Comparison of ENCODE assay signal across 12 mouse cellular contexts in genomic region chr6:134802641-134803043, GRCm38 (mm10). TPM values are rescaled to one million over a fixed set of nuclear protein-coding genes. Genes with fewer than 3 reads are reported as not detected.
A peak's percentile ranks its signal among the peaks of the same experiment; 100 is the strongest.
DNase-seq lines count a peak whose midpoint lies in the region; ATAC-seq and TF ChIP-seq lines count a peak whose summit lies in the region.
"Had no signal": no experiment of that assay in that cellular context is flagged by ENCODE, and none has a peak within 500 bp of the region (broad histone marks: within the 10 kb centered on the region; RNA-seq: fewer than 3 reads in every experiment).

No protein-coding gene starts in this region.

- peak; percentile 46; the same call in 1 of the 2 replicates for TF ChIP-seq EP300 in CH12.LX (IDR thresholded peaks at IDR 0.05; ENCODE audit: low read length)

- ATAC-seq in hindbrain, embryonic 11.5 days (ENCODE audit: low FRiP score) = no peak

- H3K4me1 ChIP-seq in CH12.LX (ENCODE audit: control insufficient read depth in 1 of 2, insufficient read depth in 2 of 2) = peaks cover 12 to 67% of the 10 kb centered on the region in 2 experiments
- H3K4me1 ChIP-seq in forebrain, embryonic 10.5 days = peaks cover 13% of the 10 kb centered on the region
- H3K4me1 ChIP-seq in hindbrain, embryonic 11.5 days (replicated peaks; ENCODE audit: control insufficient read depth, insufficient read depth, low read length) = no peaks in the 10 kb centered on the region
- H3K4me1 ChIP-seq: neural tube, embryonic 13.5 days had no signal

- TF ChIP-seq POLR2A in CH12.LX (IDR thresholded peaks at IDR 0.05; ENCODE audit: low read depth, low read length) = no peak

- H3K9me3 ChIP-seq in CH12.LX (replicated peaks; ENCODE audit: low read length) = no peaks in the 10 kb centered on the region
- no peaks in the 10 kb centered on the region for H3K9me3 ChIP-seq in forebrain, embryonic 10.5 days
- no peaks in the 10 kb centered on the region for H3K9me3 ChIP-seq in hindbrain, embryonic 11.5 days (ENCODE audit: control insufficient read depth, low read length)
- H3K9me3 ChIP-seq: megakaryocyte, embryonic 14.5 days; neural tube, embryonic 13.5 days had no signal

- no peaks in the 10 kb centered on the region for H3K79me2 ChIP-seq in CH12.LX (replicated peaks; ENCODE audit: control insufficient read depth, extremely low read depth, insufficient read depth, poor library complexity, severe bottlenecking)

- peak; percentile 32 for DNase-seq in adrenal gland, postnatal 10 days
- no peak for DNase-seq in adrenal gland, postnatal 36 days
- DNase-seq in CH12.LX (ENCODE audit: extremely low read depth) = peak; percentile 79
- DNase-seq in kidney, adult 9 months = peak; percentile 54
- DNase-seq in lung, postnatal 25 days (ENCODE audit: low spot score) = peak; percentile 94
- DNase-seq in right cerebral cortex, postnatal 4 days = no peak
- DNase-seq in forebrain, embryonic 10.5 days (ENCODE audit: extremely low spot score, low spot score) = no peak
- DNase-seq in hindbrain, embryonic 11.5 days (ENCODE audit: low spot score) = no peak
- DNase-seq: heart, postnatal 36 days; layer of hippocampus, adult 9-11 months had no signal

- WGBS in forebrain, embryonic 10.5 days = 84% methylated on average over 9 of the region's 9 CpGs
- 80% methylated on average over 9 of the region's 9 CpGs for WGBS in hindbrain, embryonic 11.5 days

- dilution Hi-C loops in CH12.LX (cut with MboI; ENCODE audit: extremely low pct_ligation_motif_present, extremely low pct_unique_long_range_greater_than_20kb, low sequenced_read_pairs) = no loop called here

- in situ Hi-C loops in CH12.LX (cut with MboI; ENCODE audit: low pct_ligation_motif_present, low pct_unique_long_range_greater_than_20kb, low sequenced_read_pairs) = no loop called here

- no peaks in the 10 kb centered on the region for H3K27me3 ChIP-seq in CH12.LX (replicated peaks)
- H3K27me3 ChIP-seq in forebrain, embryonic 10.5 days (ENCODE audit: poor library complexity, severe bottlenecking) = no peaks in the 10 kb centered on the region
- no peaks in the 10 kb centered on the region for H3K27me3 ChIP-seq in hindbrain, embryonic 11.5 days (ENCODE audit: control insufficient read depth, insufficient read depth, low read length)
- H3K27me3 ChIP-seq: neural tube, embryonic 13.5 days had no signal

- no peak for TF ChIP-seq CTCF in CH12.LX (conservative IDR thresholded peaks at IDR 0.05 in 1 of 2, IDR thresholded peaks at IDR 0.05 in 1 of 2; ENCODE audit: low read depth in 2 of 2, low read length in 2 of 2)

- no peaks in the 10 kb centered on the region for H3K36me3 ChIP-seq in CH12.LX (replicated peaks in 1 of 2; ENCODE audit: control insufficient read depth in 1 of 2, insufficient read depth in 1 of 2, low read length in 1 of 2)
- no peaks in the 10 kb centered on the region for H3K36me3 ChIP-seq in forebrain, embryonic 10.5 days (replicated peaks)
- no peaks in the 10 kb centered on the region for H3K36me3 ChIP-seq in hindbrain, embryonic 11.5 days (ENCODE audit: control insufficient read depth, insufficient read depth, low read length)
- H3K36me3 ChIP-seq: neural tube, embryonic 13.5 days had no signal

- H3K27ac ChIP-seq in CH12.LX (ENCODE audit: insufficient read depth, low read depth) = peak overlapping the region; percentile 52
- no peak overlapping the region for H3K27ac ChIP-seq in forebrain, embryonic 10.5 days
- H3K27ac ChIP-seq in hindbrain, embryonic 11.5 days (ENCODE audit: low read depth, low read length) = no peak overlapping the region
- H3K27ac ChIP-seq: neural tube, embryonic 13.5 days had no signal

- no peak overlapping the region for H3K4me3 ChIP-seq in CH12.LX (replicated peaks in 1 of 3; ENCODE audit: low read depth in 2 of 3, low read length in 2 of 3, poor library complexity in 1 of 3)
- no peak overlapping the region for H3K4me3 ChIP-seq in forebrain, embryonic 10.5 days
- no peak overlapping the region for H3K4me3 ChIP-seq in hindbrain, embryonic 11.5 days (ENCODE audit: low read depth, low read length)
- H3K4me3 ChIP-seq: megakaryocyte, embryonic 14.5 days; neural tube, embryonic 13.5 days had no signal

- peak overlapping the region; percentile 86 for H3K4me2 ChIP-seq in CH12.LX (ENCODE audit: insufficient read depth, low read depth, poor library complexity, severe bottlenecking)
- no peak overlapping the region for H3K4me2 ChIP-seq in hindbrain, embryonic 11.5 days (replicated peaks; ENCODE audit: low read depth, low read length)
- H3K4me2 ChIP-seq: neural tube, embryonic 13.5 days had no signal

- no peak for TF ChIP-seq RAD21 in CH12.LX (IDR thresholded peaks at IDR 0.05; ENCODE audit: low read depth, low read length)

- H3K9ac ChIP-seq in CH12.LX (ENCODE audit: insufficient read depth, low read depth) = no peak overlapping the region
- H3K9ac ChIP-seq in hindbrain, embryonic 11.5 days (ENCODE audit: low read depth, low read length) = no peak overlapping the region
- H3K9ac ChIP-seq: neural tube, embryonic 13.5 days had no signal

TF ChIP-seq in CH12.LX, 34 proteins besides CTCF, POLR2A, EP300 and RAD21 (continues in another document):
- 0 out of 2 replicates have a peak, but pooled peaks have one; percentile 19 for TF ChIP-seq MAX (IDR thresholded peaks at IDR 0.05; ENCODE audit: low read length)
- TF ChIP-seq HCFC1 (IDR thresholded peaks at IDR 0.05; ENCODE audit: low read depth, low read length) = no peak
- no peak for TF ChIP-seq USF1 (IDR thresholded peaks at IDR 0.05; ENCODE audit: low read depth, low read length)
- TF ChIP-seq TCF12 (IDR thresholded peaks at IDR 0.05; ENCODE audit: low read depth, low read length) = peak; percentile 29; the same call in 1 of the 2 replicates
- no peak for TF ChIP-seq ZNF384 (IDR thresholded peaks at IDR 0.05; ENCODE audit: low read depth, low read length)
- TF ChIP-seq JUN (IDR thresholded peaks at IDR 0.05; ENCODE audit: insufficient read depth, low read depth, low read length) = peak; percentile 16; the same call in 1 of the 2 replicates
- no peak for TF ChIP-seq POLR2AphosphoS2 (IDR thresholded peaks at IDR 0.05; ENCODE audit: low read depth, low read length)
- TF ChIP-seq SIN3A (IDR thresholded peaks at IDR 0.05; ENCODE audit: low read length) = peak; percentile 36; the same call in 1 of the 2 replicates
- TF ChIP-seq ZC3H11A (IDR thresholded peaks at IDR 0.05; ENCODE audit: low read depth, low read length) = no peak
- no peak for TF ChIP-seq JUND (conservative IDR thresholded peaks at IDR 0.05; ENCODE audit: low read depth, low read length)
- 0 out of 2 replicates have a peak, but pooled peaks have one; percentile 34 for TF ChIP-seq MXI1 (IDR thresholded peaks at IDR 0.05; ENCODE audit: low read depth, low read length)
- TF ChIP-seq GABPA (IDR thresholded peaks at IDR 0.05; ENCODE audit: insufficient replicate concordance, low read depth, low read length) = no peak
- no peak for TF ChIP-seq ZKSCAN1 (IDR thresholded peaks at IDR 0.05; ENCODE audit: borderline replicate concordance, low read depth, low read length)
- TF ChIP-seq IRF4 (IDR thresholded peaks at IDR 0.05; ENCODE audit: low read depth, low read length) = peak; percentile 45; the same call in 1 of the 2 replicates
- TF ChIP-seq UBTF (IDR thresholded peaks at IDR 0.05; ENCODE audit: low read depth, low read length) = no peak
- TF ChIP-seq KAT2A (IDR thresholded peaks at IDR 0.05; ENCODE audit: insufficient replicate concordance, low read length) = no peak
- no peak for TF ChIP-seq E2F4 (IDR thresholded peaks at IDR 0.05; ENCODE audit: insufficient replicate concordance, low read depth, low read length)
- no peak for TF ChIP-seq SMC3 (IDR thresholded peaks at IDR 0.05; ENCODE audit: low read depth, low read length)
- TF ChIP-seq TBP (conservative IDR thresholded peaks at IDR 0.05; ENCODE audit: low read depth, low read length) = peak; percentile 53; the same call in 1 of the 2 replicates
- no peak for TF ChIP-seq MAZ (IDR thresholded peaks at IDR 0.05; ENCODE audit: low read depth, low read length)
- no peak for TF ChIP-seq CHD1 (IDR thresholded peaks at IDR 0.05; ENCODE audit: low read depth, low read length)
- 0 out of 2 replicates have a peak, but pooled peaks have one; percentile 9 for TF ChIP-seq BHLHE40 (IDR thresholded peaks at IDR 0.05; ENCODE audit: low read depth, low read length)
- no peak; the same call in 1 of the 2 replicates for TF ChIP-seq CHD2 (IDR thresholded peaks at IDR 0.05; ENCODE audit: low read length)
- TF ChIP-seq USF2 (conservative IDR thresholded peaks at IDR 0.05; ENCODE audit: low read depth, low read length) = no peak
- TF ChIP-seq MAFK (IDR thresholded peaks at IDR 0.05; ENCODE audit: insufficient replicate concordance, low read length) = no peak
- TF ChIP-seq ZMIZ1 (IDR thresholded peaks at IDR 0.05; ENCODE audit: low read depth, low read length) = no peak; the same call in 1 of the 2 replicates
- peak; percentile 75 for TF ChIP-seq MEF2A (IDR thresholded peaks at IDR 0.05; ENCODE audit: borderline replicate concordance, low read depth, low read length)
- peak; percentile 45 for TF ChIP-seq ETS1 (conservative IDR thresholded peaks at IDR 0.05; ENCODE audit: low read depth, low read length)
- no peak for TF ChIP-seq NELFE (IDR thresholded peaks at IDR 0.05; ENCODE audit: low read depth, low read length)
- TF ChIP-seq RCOR1 (conservative IDR thresholded peaks at IDR 0.05; ENCODE audit: low read depth, low read length) = 0 out of 2 replicates have a peak, but pooled peaks have one; percentile 52
- TF ChIP-seq MYC (IDR thresholded peaks at IDR 0.05; ENCODE audit: low read depth, low read length) = no peak
- no peak for TF ChIP-seq PAX5 (IDR thresholded peaks at IDR 0.05; ENCODE audit: low read length)

RNA-seq across cellular contexts. Expression of gene Dusp16, which starts 10.2 kb away (rescaled TPM):
- 10 to 100 TPM; 19.3 to 23.0 TPM for total RNA-seq in adrenal gland, postnatal 10 days (2021)
- 10 to 100 TPM; 24.0 to 26.6 TPM for total RNA-seq in adrenal gland, postnatal 36 days (2021)
- total RNA-seq in CH12.LX (2012; rRNA removed) (8.8 and 10.6 TPM in 2 replicates), CH12.LX (2014; rRNA removed) (3.7 and 5.2 TPM in 2 replicates)
- polyA plus RNA-seq in CH12.LX (2012; ENCODE audit: insufficient read length, low read depth) = 13.1 and 17.3 TPM in 2 replicates
- polyA plus RNA-seq in forebrain, embryonic 10.5 days (2016; fragmentation: Nextera tagmentation; extraction: Ambion mirVana) = 16.0 and 19.7 TPM in 2 replicates
- polyA plus RNA-seq in hindbrain, embryonic 11.5 days (2014; fragmentation: Nextera tagmentation; extraction: Ambion mirVana) = 13.0 and 16.3 TPM in 2 replicates

RNA-seq across cellular contexts. Expression of gene Crebl2, which starts 27.3 kb away (rescaled TPM):
- 10 to 100 TPM; 14.8 to 17.3 TPM for total RNA-seq in adrenal gland, postnatal 10 days (2021)
- total RNA-seq in adrenal gland, postnatal 36 days (2021) = 10 to 100 TPM; 30.0 to 35.0 TPM
- 0.80 and 2.2 TPM in 2 replicates for total RNA-seq in CH12.LX (2012; rRNA removed)
- 0.92 and 1.4 TPM in 2 replicates for total RNA-seq in CH12.LX (2014; rRNA removed)
- 1.00 and 1.5 TPM in 2 replicates for polyA plus RNA-seq in CH12.LX (2012; ENCODE audit: insufficient read length, low read depth)
- polyA plus RNA-seq in forebrain, embryonic 10.5 days (2016; fragmentation: Nextera tagmentation; extraction: Ambion mirVana) = 0.86 and 1.1 TPM in 2 replicates
- 1.3 and 1.4 TPM in 2 replicates for polyA plus RNA-seq in hindbrain, embryonic 11.5 days (2014; fragmentation: Nextera tagmentation; extraction: Ambion mirVana)

Comparison
In these comparisons a context has a peak if more than half of its experiments do, and no peak if none do; other contexts are left out.
1. DNase-seq: peak in adrenal gland, postnatal 10 days (single experiment), CH12.LX (single experiment), kidney, adult 9 months (single experiment) and lung, postnatal 25 days (single experiment); none in adrenal gland, postnatal 36 days (0 of 2), right cerebral cortex, postnatal 4 days (single experiment), forebrain, embryonic 10.5 days (single experiment) and hindbrain, embryonic 11.5 days (single experiment).
2. RNA of gene Crebl2, which starts 27.3 kb away (total RNA-seq): 30.0 to 35.0 TPM in adrenal gland, postnatal 36 days and 14.8 to 17.3 TPM in adrenal gland, postnatal 10 days; 0.80 to 2.2 TPM in CH12.LX; every median in the first group is over 4 times any median in the second.